Comparison of ENCODE assay signal across 9 mouse cellular contexts in the genomic region with DNA sequence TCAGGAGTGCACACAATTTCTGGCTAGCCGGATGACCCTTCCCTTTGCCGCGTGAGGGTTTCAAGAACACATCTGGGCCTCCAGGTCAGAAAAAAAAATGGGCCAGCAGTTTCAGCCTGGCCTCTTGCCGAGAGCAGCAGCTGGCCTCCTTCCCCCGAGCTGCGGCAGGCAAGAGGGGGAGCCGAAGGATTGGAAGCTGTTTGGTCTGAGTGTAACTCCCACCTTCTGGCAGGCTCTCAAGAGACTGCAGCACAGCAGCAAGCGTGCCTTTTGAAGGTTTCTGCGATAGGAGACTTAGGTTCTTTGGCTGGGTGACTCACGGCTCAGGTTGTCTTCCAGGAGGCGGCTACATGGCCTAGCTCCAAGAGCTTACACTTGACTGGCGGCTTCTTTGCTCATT.
A peak's percentile ranks its signal among the peaks of the same experiment; 100 is the strongest.
DNase-seq lines count a peak whose midpoint lies in the region; ATAC-seq lines count a peak whose summit lies in the region.
"Had no signal": no experiment of that assay in that cellular context is flagged by ENCODE, and none has a peak within 500 bp of the region (broad histone marks: within the 10 kb centered on the region; RNA-seq: fewer than 3 reads in every experiment).

No protein-coding gene starts in this region.

- no peaks in the 10 kb centered on the region; the same call in 1 of the 2 replicates for H3K4me1 ChIP-seq in kidney, embryonic 14.5 days (ENCODE audit: control insufficient read depth, insufficient read depth, low read length)
- H3K4me1 ChIP-seq: liver, embryonic 15.5 days had no signal

- no peak overlapping the region for H3K4me2 ChIP-seq in kidney, embryonic 14.5 days (replicated peaks; ENCODE audit: low read depth, low read length)
- H3K4me2 ChIP-seq: liver, embryonic 15.5 days had no signal

- peak; percentile 51 for DNase-seq in layer of hippocampus, adult 9-11 months
- DNase-seq in layer of hippocampus, postnatal 36 days, result no peak
- peak; percentile 56 for DNase-seq in gastrocnemius, postnatal 10 days
- peak; percentile 35 for DNase-seq in lung, postnatal 25 days (ENCODE audit: low spot score)
- DNase-seq in embryo, embryonic 10.5 days (ENCODE audit: low spot score), result no peak
- DNase-seq in T-cell, adult 2 months (ENCODE audit: low spot score), result no peak

- H3K27me3 ChIP-seq in kidney, embryonic 14.5 days (ENCODE audit: control insufficient read depth, insufficient read depth, low read length), result peaks cover 3% of the 10 kb centered on the region; the same call in 1 of the 2 replicates
- H3K27me3 ChIP-seq: liver, embryonic 15.5 days had no signal

- no peak overlapping the region for H3K4me3 ChIP-seq in kidney, embryonic 14.5 days (ENCODE audit: low read length)
- H3K4me3 ChIP-seq: liver, embryonic 15.5 days had no signal

- ATAC-seq in kidney, embryonic 14.5 days (ENCODE audit: low FRiP score, low TSS enrichment), result peak; percentile 63
- no peak for ATAC-seq in activated CD4-positive, CD25-positive, alpha-beta regulatory T cell, adult 4 months

- H3K27ac ChIP-seq in kidney, embryonic 14.5 days (ENCODE audit: low read depth, low read length), result peak overlapping the region; percentile 55; the same call in 1 of the 2 replicates
- H3K27ac ChIP-seq: liver, embryonic 15.5 days had no signal

- H3K9me3 ChIP-seq in kidney, embryonic 14.5 days (ENCODE audit: control insufficient read depth, low read length), result no peaks in the 10 kb centered on the region
- H3K9me3 ChIP-seq: liver, embryonic 15.5 days had no signal

- 38% methylated on average over 12 of the region's 12 CpGs for WGBS in kidney, embryonic 14.5 days

- no peak overlapping the region for H3K9ac ChIP-seq in kidney, embryonic 14.5 days (ENCODE audit: low read depth, low read length)
- H3K9ac ChIP-seq: liver, embryonic 15.5 days had no signal

- H3K36me3 ChIP-seq in kidney, embryonic 14.5 days (ENCODE audit: control insufficient read depth, insufficient read depth, low read length), result no peaks in the 10 kb centered on the region
- H3K36me3 ChIP-seq: liver, embryonic 15.5 days had no signal

Comparison
In these comparisons a context has a peak if more than half of its experiments do, and no peak if none do; other contexts are left out.
1. DNase-seq: peak in layer of hippocampus, adult 9-11 months (single experiment), gastrocnemius, postnatal 10 days (single experiment) and lung, postnatal 25 days (single experiment); none in layer of hippocampus, postnatal 36 days (0 of 2), embryo, embryonic 10.5 days (single experiment) and T-cell, adult 2 months (single experiment).